Mouse (Mus musculus) liver (tissue): Measurements from ENCODE around the gene Prkce.
A peak's percentile ranks its signal among the peaks of the same experiment; 100 is the strongest.

ENCODE experiments used
- DNase-seq: peaks from one replicate; pipeline ENCODE4 v3.0.0-alpha.2; 2020; ENCODE audit warnings: mixed read lengths

Gene Prkce

GRCm38 (mm10) chr17:86183788-86184187 lies 16.2 kb downstream of the Prkce start:
- no peak for DNase-seq

- no peak for DNase-seq
Observed at GRCm38 (mm10) chr17:86184552-86185209, 17.1 kb downstream of the Prkce start.

- peak; percentile 61 for DNase-seq
Observed at GRCm38 (mm10) chr17:86185584-86185983, 18.0 kb downstream of the Prkce start.

- DNase-seq = no peak
Observed at GRCm38 (mm10) chr17:86187777-86188176, 20.2 kb downstream of the Prkce start.

- no peak for DNase-seq
Observed at GRCm38 (mm10) chr17:86193979-86194378, 26.4 kb downstream of the Prkce start.

DNA sequence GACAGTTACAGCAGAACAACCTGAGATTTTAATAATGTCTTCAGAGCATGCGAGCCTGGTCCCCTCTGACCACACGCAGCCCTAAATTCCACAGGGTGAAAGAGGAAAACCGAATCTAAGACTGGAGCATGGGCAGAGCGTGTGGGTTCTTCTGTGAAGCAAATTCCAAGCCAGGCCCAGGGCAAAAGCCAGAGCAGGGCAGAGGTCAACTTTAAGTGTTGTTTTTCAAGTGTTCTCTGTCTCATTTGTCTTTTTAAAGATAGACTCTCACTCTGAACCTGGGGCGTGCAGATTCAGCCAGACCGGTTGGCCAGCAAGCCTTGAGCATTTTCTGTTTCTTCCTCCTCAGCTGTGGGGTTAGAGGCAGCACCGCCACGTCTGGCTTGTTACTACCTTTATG lies 27.3 kb downstream of the Prkce start:
- no peak for DNase-seq

DNA sequence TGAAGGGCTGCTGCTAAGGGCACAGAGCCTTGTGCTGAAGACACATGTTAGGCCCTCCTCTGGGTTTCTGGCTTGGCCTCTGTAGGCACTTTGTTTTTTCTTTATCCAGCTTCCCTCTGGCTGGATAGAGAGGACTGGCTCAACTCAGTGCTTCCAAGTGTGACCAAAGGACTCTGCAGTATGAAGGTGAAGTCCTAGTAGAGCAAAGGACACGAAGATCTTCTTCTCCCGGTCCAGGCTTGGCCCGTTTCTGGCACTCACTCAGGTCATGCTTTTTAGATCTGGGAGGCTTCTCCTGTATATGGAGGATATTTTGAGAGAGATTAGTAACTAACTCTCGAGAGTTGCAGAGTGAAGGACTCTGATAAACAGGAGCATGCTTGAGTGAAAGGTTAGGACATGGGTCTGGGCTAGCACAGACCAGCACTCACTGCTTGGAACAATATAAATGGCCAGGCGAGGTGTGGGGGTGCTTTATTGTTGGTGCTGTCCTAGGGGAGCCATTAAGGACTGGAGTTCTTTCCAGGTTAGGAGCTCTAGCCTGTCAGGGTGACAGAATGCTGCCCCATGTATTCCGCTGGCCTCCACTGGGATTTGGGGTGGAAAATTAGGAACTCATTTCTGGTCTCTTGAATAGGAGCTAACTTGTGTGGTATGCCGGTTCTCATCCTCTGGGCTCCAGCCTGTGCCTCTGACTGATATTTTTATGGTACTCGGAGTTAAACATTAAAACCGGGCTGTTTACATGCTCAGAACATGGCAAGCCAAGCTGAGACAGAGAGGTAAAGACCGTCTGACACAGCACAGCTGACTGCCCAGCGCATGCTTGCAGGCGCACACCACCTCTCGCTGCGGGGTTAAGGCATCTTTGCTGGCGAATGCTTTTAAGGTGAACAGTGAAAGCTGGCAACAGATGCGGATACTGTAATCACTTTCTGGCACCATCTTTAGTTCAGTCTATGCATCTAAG lies 31.2 kb downstream of the Prkce start:
- no peak for DNase-seq

DNA sequence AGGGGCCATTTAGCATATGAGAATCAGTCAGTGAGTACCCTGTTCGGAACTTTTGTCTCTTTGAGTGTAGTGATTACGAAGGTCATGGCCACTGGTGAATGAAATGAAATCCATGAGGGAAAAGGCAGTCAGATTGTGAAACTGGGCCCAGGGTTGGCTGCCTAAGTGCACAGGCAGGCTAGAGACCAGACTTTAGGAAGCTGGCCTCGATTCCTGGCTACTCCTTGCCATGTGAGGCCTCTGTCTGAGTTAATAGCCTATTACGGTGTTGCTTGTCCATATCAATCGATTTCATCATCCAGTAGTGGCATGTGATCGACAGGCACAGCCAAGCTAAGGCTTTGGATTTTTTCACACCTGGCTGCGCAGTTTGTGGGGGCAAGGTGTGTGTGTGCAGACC lies 34.4 kb downstream of the Prkce start:
- no peak for DNase-seq

- no peak for DNase-seq
Observed at GRCm38 (mm10) chr17:86202972-86203371, 35.4 kb downstream of the Prkce start.

DNA sequence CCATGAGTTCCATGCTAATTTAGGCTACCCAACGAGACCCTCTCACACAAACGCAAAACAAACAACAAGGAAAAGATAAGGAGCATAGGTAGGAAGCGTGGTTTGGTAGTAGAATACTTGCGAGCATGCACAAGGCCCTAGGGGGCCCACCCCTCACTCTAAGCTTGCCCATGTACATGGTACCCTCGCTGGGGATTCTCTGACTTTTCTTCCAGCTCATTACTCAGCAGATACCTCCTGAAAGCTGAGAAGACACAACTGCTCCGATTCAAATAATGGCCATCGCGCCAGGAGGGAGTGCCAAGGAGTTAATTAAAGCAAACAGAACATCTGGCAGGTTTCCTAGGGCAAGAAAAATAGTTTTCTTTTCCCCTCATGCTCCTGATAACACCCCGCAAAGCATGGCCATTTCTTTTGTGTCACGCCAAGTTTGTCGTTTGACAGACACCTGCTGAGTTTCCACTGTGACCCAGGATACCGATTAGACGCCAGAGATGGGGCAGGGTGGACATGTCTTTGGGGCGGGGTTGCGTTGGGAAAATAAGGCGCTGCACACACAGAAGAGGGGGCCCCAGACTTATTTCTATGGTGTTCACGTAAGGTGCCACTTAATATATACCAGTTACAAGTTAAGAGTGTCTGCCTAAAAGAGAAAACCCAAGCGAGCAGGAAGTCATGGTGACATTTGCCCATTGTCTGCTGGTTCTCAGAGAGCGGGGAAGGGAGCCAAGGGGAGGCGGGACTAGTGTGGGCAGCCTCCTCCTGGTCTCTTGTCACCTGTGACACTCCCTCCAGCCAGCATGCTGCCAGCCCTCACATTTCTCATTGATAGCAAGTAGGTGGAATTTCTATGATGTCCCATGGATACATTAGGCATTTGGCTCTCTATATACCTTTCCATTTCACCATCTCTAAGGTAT lies 36.2 kb downstream of the Prkce start:
- no peak for DNase-seq

DNA sequence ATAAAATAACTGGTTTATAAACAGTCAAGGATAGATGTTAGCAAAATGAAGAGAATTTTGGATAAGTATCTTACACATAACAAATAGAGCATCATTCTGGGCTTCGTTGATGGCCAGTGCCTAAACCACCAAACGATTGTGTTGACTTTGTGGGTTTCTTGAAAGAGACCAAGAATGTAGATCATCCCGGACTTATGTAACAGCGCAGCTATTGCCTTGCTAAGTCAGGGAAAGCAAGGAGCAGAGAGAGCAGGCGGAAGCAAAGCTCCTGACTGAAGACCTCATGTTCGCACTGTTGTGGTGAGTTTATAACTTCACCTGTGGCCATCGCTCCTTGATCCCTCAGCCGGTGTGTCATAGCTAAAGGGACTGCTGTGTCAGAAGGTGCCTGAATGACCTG lies 38.7 kb downstream of the Prkce start:
- no peak for DNase-seq

GRCm38 (mm10) chr17:86208057-86208820 lies 40.7 kb downstream of the Prkce start:
- peak; percentile 31 for DNase-seq

DNA sequence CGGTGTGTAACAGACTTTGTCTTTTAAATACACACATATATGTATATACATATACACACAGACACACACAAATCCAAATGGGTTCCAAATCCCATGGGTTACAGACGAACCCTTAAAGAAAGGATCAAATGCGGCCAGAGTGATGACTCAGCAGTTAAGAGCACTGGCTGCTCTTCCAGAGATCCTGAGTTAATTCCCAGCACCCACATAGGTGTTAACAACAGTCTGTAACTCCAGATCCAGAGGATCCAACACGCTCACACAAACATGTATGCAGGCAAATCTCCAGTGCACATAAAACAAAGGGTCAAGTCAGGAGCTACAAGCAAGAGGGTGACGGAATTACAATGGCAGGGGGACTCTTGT lies 41.2 kb downstream of the Prkce start:
- DNase-seq = no peak

GRCm38 (mm10) chr17:86209680-86210251 lies 42.2 kb downstream of the Prkce start:
- no peak for DNase-seq

GRCm38 (mm10) chr17:86212204-86212603 lies 44.6 kb downstream of the Prkce start:
- no peak for DNase-seq

DNA sequence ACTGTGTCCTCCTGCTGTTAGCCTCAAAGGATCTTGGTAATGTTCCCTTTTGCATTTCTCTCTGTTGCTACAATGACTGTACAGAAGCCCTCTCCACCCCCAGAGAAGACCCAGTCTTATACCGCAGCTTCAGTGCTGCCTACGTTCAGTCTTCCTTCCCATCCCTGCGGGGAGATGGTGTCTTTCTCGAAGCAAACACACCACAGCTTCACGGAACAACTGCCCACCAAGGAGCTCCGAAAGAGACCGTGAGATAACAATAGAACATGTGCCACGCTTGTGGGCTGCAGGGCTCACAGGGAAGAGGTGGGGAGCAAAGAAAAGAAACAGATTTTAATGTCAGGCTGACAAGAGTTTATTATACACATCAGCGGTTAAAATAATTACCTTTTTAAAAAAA lies 46.7 kb downstream of the Prkce start:
- DNase-seq = no peak

- no peak for DNase-seq
Observed at GRCm38 (mm10) chr17:86214741-86215140, 47.2 kb downstream of the Prkce start.

- DNase-seq = peak; percentile 68
Observed at GRCm38 (mm10) chr17:86215771-86216170, 48.2 kb downstream of the Prkce start.

GRCm38 (mm10) chr17:86217468-86217867 lies 49.9 kb downstream of the Prkce start:
- no peak for DNase-seq

DNA sequence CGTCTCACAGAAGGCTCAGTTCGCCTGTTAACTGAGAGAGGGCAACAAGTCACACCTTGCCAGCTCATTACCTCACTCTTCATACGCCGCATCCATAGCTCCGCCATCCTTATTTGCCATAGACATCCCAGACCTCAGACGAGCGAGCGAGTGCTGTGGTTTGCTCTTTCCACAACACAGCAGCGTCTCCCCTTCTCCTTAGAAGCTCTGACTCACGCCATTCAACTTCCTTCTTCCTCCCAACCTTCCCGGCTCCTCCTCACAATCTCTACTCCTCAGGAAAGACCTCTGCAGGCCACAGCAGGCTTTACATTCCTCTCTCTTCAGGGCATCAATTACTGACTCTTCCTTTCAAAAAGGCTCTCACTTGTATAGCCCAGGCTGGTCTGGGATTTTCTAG lies 51.0 kb downstream of the Prkce start:
- no peak for DNase-seq

DNA sequence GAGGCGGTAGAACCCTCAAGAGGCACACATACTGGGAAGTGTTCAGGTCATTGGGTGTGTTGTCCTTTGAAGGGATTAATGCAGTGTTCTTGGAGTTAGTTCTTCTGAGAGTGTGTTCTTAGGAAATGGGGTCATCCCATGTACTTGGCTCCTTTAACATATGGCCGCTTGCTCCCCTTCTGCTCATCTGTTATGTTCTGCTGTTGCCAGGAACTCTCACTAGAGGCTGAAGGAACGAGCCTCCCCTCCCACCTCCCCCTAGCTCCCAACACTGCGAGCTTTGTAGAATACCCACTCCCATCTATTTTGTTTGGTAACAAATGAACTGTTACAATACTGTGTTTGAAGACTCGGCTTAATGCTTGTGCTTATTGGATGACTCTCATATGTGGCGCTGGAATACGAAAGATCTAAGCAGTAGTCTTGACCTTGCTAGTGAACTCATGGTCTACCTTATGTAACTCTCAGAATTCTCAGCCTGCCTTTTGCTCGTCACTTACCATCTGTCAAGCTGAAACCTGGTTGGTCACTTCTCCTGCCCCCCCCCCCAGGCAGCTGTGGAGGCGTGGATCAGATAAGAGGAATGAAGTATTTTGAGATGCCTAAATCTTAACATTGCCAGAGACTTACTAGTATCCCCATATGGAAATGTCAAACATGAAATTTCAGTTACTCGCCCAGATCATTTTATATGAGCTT lies 58.1 kb downstream of the Prkce start:
- DNase-seq = no peak
